Mouse (Mus musculus) liver, embryonic 16.5 days (tissue): ENCODE measurements around the gene Yars2. TPM values are rescaled to one million over a fixed set of nuclear protein-coding genes. Genes with fewer than 3 reads are reported as not detected.

Experiments
- ATAC-seq: fragments of 200-750 bp; cut with Nextera tagmentation; 2 replicates; pipeline ENCODE4 v1.8.0; 2017; ENCODE audit warnings: low read depth, mild to moderate bottlenecking, moderate number of reproducible peaks, moderate library complexity
- H3K27ac ChIP-seq: fragments of 300-500 bp; sonication (generic); 2 replicates; pipeline ENCODE4 v1.5.1; 2014; ENCODE audit warnings: mild to moderate bottlenecking, low read length
- H3K27me3 ChIP-seq: fragments of 300-500 bp; sonication (generic); 2 replicates; pipeline ENCODE4 v1.6.1; 2014; ENCODE audit warnings: low read depth, low read length, mixed read lengths; ENCODE audit not compliant: control insufficient read depth, insufficient read depth
- H3K36me3 ChIP-seq: fragments of 300-500 bp; sonication (generic); 2 replicates; pipeline ENCODE4 v1.6.1; 2014; ENCODE audit warnings: mild to moderate bottlenecking; ENCODE audit not compliant: control insufficient read depth, insufficient read depth
- H3K4me1 ChIP-seq: fragments of 300-500 bp; sonication (generic); 2 replicates; pipeline ENCODE4 v1.6.1; 2014; ENCODE audit warnings: low read depth, low read length, mixed read lengths; ENCODE audit not compliant: control insufficient read depth
- H3K4me2 ChIP-seq: fragments of 300-500 bp; sonication (generic); 2 replicates; pipeline ENCODE4 v1.6.1; 2014; ENCODE audit warnings: low read depth, low read length, mixed read lengths
- H3K4me3 ChIP-seq: fragments of 300-500 bp; sonication (generic); 2 replicates; pipeline ENCODE4 v1.5.1; 2014; ENCODE audit warnings: low read depth, mild to moderate bottlenecking, low read length
- H3K9ac ChIP-seq: fragments of 300-500 bp; sonication (generic); 2 replicates; pipeline ENCODE4 v1.6.1; 2014; ENCODE audit warnings: low read depth, low read length
- H3K9me3 ChIP-seq: fragments of 300-500 bp; sonication (generic); replicated peaks from 2 replicates; pipeline ENCODE4 v1.6.1; 2016; ENCODE audit warnings: low read length; ENCODE audit not compliant: control insufficient read depth
- WGBS: fragments of 180-500 bp; shearing (Covaris S2); extraction: QIAGEN DNeasy Blood & Tissue Kit; methylation state at CpG from one replicate; pipeline ENCODE4 v1.1.7; 2014; ENCODE audit not compliant: insufficient replicate concordance; 5-methylcytosine and 5-hydroxymethylcytosine counted together
- polyA plus RNA-seq: library from polyadenylated mRNA; unstranded; fragments of >200 nt; fragmentation: Nextera tagmentation; extraction: Ambion mirVana; gene quantifications from 2 replicates; pipeline ENCODE4 v1.2.1, GENCODE M21; 2015

Yars2 gene
- polyA plus RNA-seq, result 19.2 and 19.3 TPM in 2 replicates

DNA sequence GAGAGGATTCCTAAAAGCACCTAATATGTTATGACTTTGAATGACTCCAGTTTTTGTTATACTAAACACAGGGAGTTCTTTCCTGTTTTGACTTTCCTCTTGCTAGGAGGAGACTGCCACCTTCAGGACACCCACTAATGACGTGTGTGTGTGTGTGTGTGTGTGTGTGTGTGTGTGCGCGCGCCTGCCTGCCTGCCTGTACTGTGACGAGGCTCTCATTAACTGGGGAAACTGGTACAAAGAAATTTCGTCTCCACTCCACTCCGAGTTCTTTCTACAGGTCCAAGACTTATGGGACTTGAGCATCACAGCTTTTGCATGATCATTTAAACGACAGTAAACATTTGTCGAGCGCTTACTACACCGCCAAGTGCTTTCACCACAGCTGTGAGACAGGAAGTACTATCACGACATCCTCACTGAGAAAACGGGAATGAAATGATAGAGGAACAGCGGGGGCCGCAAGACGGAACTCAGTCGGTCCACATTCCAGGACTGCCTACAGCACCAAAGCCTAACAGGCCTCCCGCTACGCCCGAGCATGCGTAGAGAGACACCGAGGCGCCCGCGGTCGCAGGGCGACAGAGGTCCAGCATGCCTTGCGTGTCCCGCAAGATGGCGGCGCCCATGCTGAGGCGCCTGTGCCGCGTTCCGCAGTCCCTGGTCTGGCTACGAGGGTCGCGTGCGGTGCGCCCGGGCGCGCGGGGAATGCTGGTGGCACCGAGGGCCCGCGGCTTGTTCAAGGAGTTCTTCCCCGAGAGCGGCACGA is at the start of gene Yars2:
Gene Yars2 (plus strand): TSS at position 597 of the 769 bp plus-strand sequence.
- H3K36me3 ChIP-seq, result peaks cover 4% of the 10 kb centered on the region; the same call in 1 of the 2 replicates
- peak within 1 kb of the TSS; percentile 85 for H3K27ac ChIP-seq
- H3K27me3 ChIP-seq, result no peaks in the 10 kb centered on the region
- peak within 1 kb of the TSS; percentile 93 for H3K4me3 ChIP-seq
- peak; percentile 99 for ATAC-seq
- no peaks in the 10 kb centered on the region for H3K9me3 ChIP-seq
- peak within 1 kb of the TSS; percentile 84 for H3K9ac ChIP-seq
- peak within 1 kb of the TSS; percentile 95 for H3K4me2 ChIP-seq
- under 1% methylated on average over 50 of the region's 50 CpGs for WGBS
- peaks cover 10% of the 10 kb centered on the region for H3K4me1 ChIP-seq

DNA sequence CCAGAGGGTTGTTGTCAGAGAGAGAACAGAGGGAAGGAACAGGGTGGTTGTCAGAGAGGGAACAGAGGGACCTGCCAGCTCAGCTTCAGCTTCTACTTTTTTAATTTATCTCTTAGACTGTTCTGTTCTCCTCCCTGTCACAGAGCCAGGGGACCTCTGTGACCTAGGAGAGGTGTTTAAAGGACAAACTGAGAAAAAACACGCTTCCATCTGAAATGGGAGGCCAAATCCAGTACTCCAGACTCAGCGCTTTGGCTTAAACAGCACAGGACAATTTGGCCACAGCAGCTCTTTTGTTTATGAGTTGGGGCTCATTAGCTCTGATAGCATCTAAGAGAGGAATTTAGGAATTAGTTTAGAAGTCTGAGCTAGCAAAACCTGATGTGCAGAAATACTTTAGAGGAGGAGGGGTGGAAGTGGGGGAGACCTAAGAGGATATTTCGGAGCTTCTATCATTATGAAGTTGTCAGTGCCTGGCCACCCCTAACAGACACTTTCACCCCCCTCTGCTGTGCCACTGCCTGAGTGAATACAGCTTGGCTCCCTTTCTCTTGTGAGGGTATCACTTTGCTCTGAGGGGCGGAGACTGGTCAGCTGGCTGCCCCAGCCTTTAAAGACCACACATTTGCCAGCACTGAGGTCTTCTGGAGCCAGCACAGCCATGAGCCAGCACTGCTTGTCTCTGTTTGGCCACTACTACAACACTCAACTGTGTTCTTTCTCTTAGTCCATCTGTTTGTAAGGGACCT is 49.3 kb upstream of the Yars2 start:
- Histone ChIP-seq H3K27me3 (no peaks in the 10 kb centered on the region), H3K4me2 (no peak overlapping the region), H3K9me3 (no peaks in the 10 kb centered on the region), H3K36me3 (no peaks in the 10 kb centered on the region), H3K4me1 (no peaks in the 10 kb centered on the region), H3K4me3 (no peak overlapping the region), H3K9ac (no peak overlapping the region), H3K27ac (no peak overlapping the region)
- WGBS, result 54% methylated on average over 4 of the region's 4 CpGs
- no peak for ATAC-seq

DNA sequence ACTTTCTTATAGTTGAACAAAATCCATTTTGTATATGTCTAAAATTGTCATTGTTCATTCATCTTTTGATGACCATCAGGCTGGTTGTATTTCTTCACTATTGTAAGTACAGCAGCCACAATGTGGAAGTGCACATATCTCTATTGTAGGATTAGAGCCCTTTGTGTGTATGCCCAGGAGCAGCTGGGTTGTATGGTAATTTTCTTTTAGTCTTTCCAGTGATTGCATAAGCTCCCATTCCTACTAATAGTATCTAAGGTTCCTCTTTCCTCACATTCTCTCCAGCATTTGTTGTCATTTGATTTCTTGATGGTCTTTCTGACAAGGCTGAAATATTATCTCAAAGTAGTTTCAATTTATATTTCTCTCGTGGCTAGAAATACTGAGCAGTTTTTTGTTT is 47.5 kb upstream of the Yars2 start:
- Histone ChIP-seq H3K4me1 (no peaks in the 10 kb centered on the region), H3K27me3 (no peaks in the 10 kb centered on the region), H3K9ac (no peak overlapping the region), H3K4me3 (no peak overlapping the region), H3K27ac (no peak overlapping the region), H3K36me3 (no peaks in the 10 kb centered on the region), H3K4me2 (no peak overlapping the region), H3K9me3 (no peaks in the 10 kb centered on the region)
- ATAC-seq, result no peak
- 49% methylated on average over 1 of the region's 1 CpGs for WGBS

DNA sequence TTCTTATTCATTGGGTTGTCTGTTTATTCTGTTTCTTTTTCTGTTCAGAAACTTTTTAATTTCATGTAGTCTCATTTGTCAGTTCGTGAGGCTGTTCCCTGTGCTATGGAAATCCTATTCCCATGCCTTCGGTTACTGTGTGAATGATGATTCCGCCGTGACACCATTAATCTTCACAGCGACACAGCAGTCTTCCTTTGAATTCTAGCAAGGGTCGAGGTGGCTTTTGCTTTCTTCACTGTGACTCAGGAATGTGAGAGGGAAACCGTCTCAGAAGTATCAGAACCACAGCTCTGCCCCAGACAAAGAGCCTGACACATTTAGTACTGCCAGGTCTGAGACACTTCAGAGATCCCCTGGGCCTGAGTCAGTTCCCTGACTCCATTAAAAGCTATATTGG is 46.9 kb upstream of the Yars2 start:
- Histone ChIP-seq H3K36me3 (no peaks in the 10 kb centered on the region), H3K4me2 (no peak overlapping the region), H3K27ac (no peak overlapping the region), H3K9me3 (no peaks in the 10 kb centered on the region), H3K9ac (no peak overlapping the region), H3K27me3 (no peaks in the 10 kb centered on the region), H3K4me1 (no peaks in the 10 kb centered on the region), H3K4me3 (no peak overlapping the region)
- 64% methylated on average over 7 of the region's 7 CpGs for WGBS
- ATAC-seq, result no peak

DNA sequence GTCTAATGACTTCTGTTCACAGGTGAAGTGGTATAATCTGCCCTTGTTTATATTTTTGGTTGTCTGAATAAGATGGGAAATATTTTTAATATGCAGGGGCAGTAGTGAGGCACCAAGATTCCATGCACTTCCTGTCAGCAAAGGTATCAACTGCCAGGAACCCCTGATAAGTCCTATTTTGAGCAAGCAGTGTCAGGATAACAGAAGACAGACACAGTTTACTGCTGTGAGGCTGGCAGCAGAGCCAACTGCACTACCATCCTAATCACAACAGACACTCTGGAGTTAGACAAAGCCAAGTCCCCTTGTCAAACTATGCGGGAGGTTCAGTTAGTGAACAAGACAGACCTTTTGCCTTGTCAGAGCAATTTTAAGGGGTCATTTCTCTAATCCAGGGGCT is 46.1 kb upstream of the Yars2 start:
- no peak overlapping the region for H3K27ac ChIP-seq
- no peaks in the 10 kb centered on the region for H3K27me3 ChIP-seq
- H3K4me3 ChIP-seq, result no peak overlapping the region
- no peaks in the 10 kb centered on the region for H3K36me3 ChIP-seq
- H3K9me3 ChIP-seq, result no peaks in the 10 kb centered on the region
- no peaks in the 10 kb centered on the region for H3K4me1 ChIP-seq
- no peak overlapping the region for H3K9ac ChIP-seq
- 46% methylated on average over 1 of the region's 1 CpGs for WGBS
- no peak for ATAC-seq
- no peak overlapping the region for H3K4me2 ChIP-seq

DNA sequence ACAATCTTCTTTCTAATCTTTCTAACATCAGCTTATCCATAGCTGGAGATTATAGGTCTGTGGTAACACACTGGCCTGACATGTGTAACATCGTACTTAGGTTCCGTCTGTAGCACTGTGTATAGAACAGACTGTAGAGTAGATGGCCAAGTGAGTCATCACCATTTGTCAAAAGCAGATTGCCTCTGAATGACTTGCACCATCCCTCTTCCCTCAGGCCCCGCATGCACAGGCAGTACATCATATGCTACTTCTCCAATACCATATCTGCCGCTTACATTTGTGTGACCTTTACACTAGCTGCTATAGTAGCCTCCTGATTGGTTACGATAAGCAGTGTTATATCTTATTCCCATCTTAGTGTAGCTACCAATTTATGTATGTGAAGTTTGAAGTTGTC is 41.9 kb upstream of the Yars2 start:
- no peak for ATAC-seq
- 81% methylated on average over 5 of the region's 5 CpGs for WGBS
- Histone ChIP-seq H3K9me3 (no peaks in the 10 kb centered on the region), H3K4me1 (no peaks in the 10 kb centered on the region), H3K36me3 (no peaks in the 10 kb centered on the region; the same call in 1 of the 2 replicates), H3K27ac (no peak overlapping the region), H3K4me3 (no peak overlapping the region), H3K4me2 (no peak overlapping the region), H3K9ac (no peak overlapping the region), H3K27me3 (no peaks in the 10 kb centered on the region)

DNA sequence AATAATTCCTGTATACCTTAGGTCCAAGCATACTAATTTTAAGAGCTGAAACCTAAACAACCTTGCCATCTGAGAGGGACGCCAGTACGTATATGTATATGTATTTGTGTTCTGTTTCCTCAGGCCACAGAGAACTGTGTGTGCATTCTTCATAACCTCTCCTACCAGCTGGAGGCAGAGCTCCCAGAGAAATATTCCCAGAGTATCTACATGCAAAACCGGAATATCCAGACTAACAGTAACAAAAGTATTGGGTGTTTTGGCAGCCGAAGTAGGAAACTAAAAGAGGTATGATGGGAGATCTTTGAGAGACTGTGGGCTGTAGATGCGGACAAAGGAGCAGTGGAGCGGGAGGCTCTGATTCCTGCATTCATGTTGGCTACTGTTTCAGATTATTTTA is 41.3 kb upstream of the Yars2 start:
- Histone ChIP-seq H3K4me3 (no peak overlapping the region), H3K4me1 (no peaks in the 10 kb centered on the region), H3K4me2 (no peak overlapping the region), H3K36me3 (no peaks in the 10 kb centered on the region; the same call in 1 of the 2 replicates), H3K9ac (no peak overlapping the region), H3K27ac (no peak overlapping the region), H3K27me3 (no peaks in the 10 kb centered on the region), H3K9me3 (no peaks in the 10 kb centered on the region)
- WGBS, result 73% methylated on average over 6 of the region's 6 CpGs
- ATAC-seq, result no peak

DNA sequence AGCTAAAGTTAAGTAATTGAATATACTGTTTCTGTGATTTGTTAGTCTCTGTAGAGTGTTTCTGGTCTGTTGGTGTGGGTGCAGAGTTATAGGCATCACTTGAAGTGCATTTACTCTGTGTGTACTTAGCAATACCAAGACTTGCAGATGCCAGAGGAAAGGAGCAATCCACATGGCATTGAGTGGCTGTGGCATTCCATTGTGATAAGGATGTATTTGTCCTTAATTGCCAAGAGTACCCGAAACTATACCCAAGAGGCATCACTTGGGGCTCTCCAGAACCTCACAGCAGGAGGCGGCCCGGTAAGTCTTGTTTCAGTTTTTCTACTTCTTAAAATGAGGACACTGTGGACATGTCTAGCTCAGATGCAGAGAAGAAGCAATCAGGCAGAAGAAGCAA is 40.3 kb upstream of the Yars2 start:
- H3K27me3 ChIP-seq, result no peaks in the 10 kb centered on the region
- 74% methylated on average over 3 of the region's 3 CpGs for WGBS
- no peak for ATAC-seq
- no peaks in the 10 kb centered on the region for H3K9me3 ChIP-seq
- no peaks in the 10 kb centered on the region; the same call in 1 of the 2 replicates for H3K36me3 ChIP-seq
- no peaks in the 10 kb centered on the region for H3K4me1 ChIP-seq
- no peak overlapping the region for H3K27ac ChIP-seq
- no peak overlapping the region for H3K9ac ChIP-seq
- H3K4me2 ChIP-seq, result no peak overlapping the region
- no peak overlapping the region for H3K4me3 ChIP-seq

DNA sequence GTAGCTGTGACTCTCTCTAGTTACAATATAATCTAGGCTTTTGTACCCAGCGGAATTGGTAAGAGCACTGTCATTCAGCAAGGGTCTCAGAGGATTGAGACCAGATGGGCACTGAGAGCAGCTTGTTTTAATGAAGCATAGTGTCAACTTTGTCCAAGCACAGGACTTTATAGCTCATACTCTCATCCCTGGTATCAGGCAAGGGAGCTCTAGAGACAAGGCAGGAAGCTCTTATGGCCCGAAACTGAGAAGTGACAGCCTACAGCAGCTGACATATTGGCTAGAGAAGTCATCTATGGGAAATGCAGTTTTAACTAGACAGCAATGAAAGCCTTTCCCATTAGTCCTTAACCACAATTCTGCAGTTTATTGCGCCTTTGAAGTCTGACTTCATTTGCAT is 29.8 kb upstream of the Yars2 start:
- 60% methylated on average over 3 of the region's 3 CpGs for WGBS
- Histone ChIP-seq H3K4me2 (no peak overlapping the region), H3K36me3 (no peaks in the 10 kb centered on the region), H3K9ac (no peak overlapping the region), H3K9me3 (no peaks in the 10 kb centered on the region), H3K4me1 (no peaks in the 10 kb centered on the region), H3K4me3 (no peak overlapping the region), H3K27me3 (no peaks in the 10 kb centered on the region), H3K27ac (no peak overlapping the region)
- ATAC-seq, result no peak
